Mouse (Mus musculus): Measurements from ENCODE around the gene Ntn5.

GRCm38 (mm10) chr7:45700301-45701015 lies 16.6 kb downstream of the Ntn5 start:
- TF ChIP-seq CTCF (conservative IDR thresholded peaks at IDR 0.05 in 1 of 2, IDR thresholded peaks at IDR 0.05 in 1 of 2; ENCODE audit: low read depth in 2 of 2, low read length in 2 of 2) (no peak), JUND (conservative IDR thresholded peaks at IDR 0.05; ENCODE audit: low read depth, low read length) (no peak), HCFC1 (IDR thresholded peaks at IDR 0.05; ENCODE audit: low read depth, low read length) (peak; percentile 99), USF1 (IDR thresholded peaks at IDR 0.05; ENCODE audit: low read depth, low read length) (no peak), POLR2A (IDR thresholded peaks at IDR 0.05; ENCODE audit: low read depth, low read length) (no peak)

Measured in CH12.LX (cell line).